Mouse (Mus musculus) CH12.LX (cell line): ENCODE results near the gene Mbl1. TPM values are rescaled to one million over a fixed set of nuclear protein-coding genes. Genes with fewer than 3 reads are reported as not detected.

Source experiments
- DNase-seq: peaks from one replicate; pipeline ENCODE4 v3.0.0-alpha.2; 2013; ENCODE audit errors: extremely low read depth
- H3K27ac ChIP-seq: 2 replicates; pipeline ENCODE4 v1.5.1; 2012; ENCODE audit warnings: low read depth, mild to moderate bottlenecking, control low read depth, moderate library complexity; ENCODE audit not compliant: insufficient read depth
- H3K27me3 ChIP-seq: replicated peaks from 2 replicates; pipeline ENCODE3; 2012; ENCODE audit warnings: inconsistent platforms
- H3K36me3 ChIP-seq, 2 experiments: replicated peaks in 1 of 2; 2 replicates each; pipeline versions ENCODE3 to v1.6.1; 2012; ENCODE audit warnings: inconsistent platforms in 1 of 2, low read length in 1 of 2, mild to moderate bottlenecking in 1 of 2, mixed read lengths in 1 of 2, moderate library complexity in 1 of 2; ENCODE audit not compliant: control insufficient read depth in 1 of 2, insufficient read depth in 1 of 2
- H3K4me1 ChIP-seq, 2 experiments: 2 replicates each; pipeline ENCODE4 v1.6.1; 2012; ENCODE audit warnings: inconsistent platforms in 1 of 2, moderate library complexity in 1 of 2; ENCODE audit not compliant: insufficient read depth in 2 of 2, control insufficient read depth in 1 of 2
- H3K4me2 ChIP-seq: 2 replicates; pipeline ENCODE4 v1.6.1; 2012; ENCODE audit warnings: low read depth, mild to moderate bottlenecking, control low read depth; ENCODE audit not compliant: poor library complexity, insufficient read depth, severe bottlenecking
- H3K4me3 ChIP-seq, 3 experiments: fragments of 150-350 bp in 1 of 3; sonication (generic) in 1 of 3; replicated peaks in 1 of 3; 2 replicates each; pipeline versions ENCODE3 to v1.5.1; 2011 to 2012; ENCODE audit warnings: low read depth in 2 of 3, low read length in 2 of 3, mild to moderate bottlenecking in 2 of 3, moderate library complexity in 2 of 3, control low read depth in 1 of 3, improper control_type of control experiment in 1 of 3, inconsistent platforms in 1 of 3, mixed read lengths in 1 of 3; ENCODE audit not compliant: poor library complexity in 1 of 3
- H3K79me2 ChIP-seq: replicated peaks from 2 replicates; pipeline ENCODE4 v1.6.1; 2012; ENCODE audit warnings: mild to moderate bottlenecking, moderate library complexity; ENCODE audit not compliant: control insufficient read depth, poor library complexity, insufficient read depth, severe bottlenecking; ENCODE audit errors: extremely low read depth
- H3K9ac ChIP-seq: 2 replicates; pipeline ENCODE4 v1.6.1; 2012; ENCODE audit warnings: low read depth, mild to moderate bottlenecking, control low read depth, moderate library complexity; ENCODE audit not compliant: insufficient read depth
- H3K9me3 ChIP-seq: replicated peaks from 2 replicates; pipeline ENCODE3; 2012; ENCODE audit warnings: low read length, inconsistent platforms, mixed read lengths
- BHLHE40 ChIP-seq: IDR thresholded peaks from 2 replicates; pipeline ENCODE4 v1.6.1; 2011; ENCODE audit warnings: mild to moderate bottlenecking, low read depth, low read length, improper control_type of control experiment
- CHD2 ChIP-seq: IDR thresholded peaks from 2 replicates; pipeline ENCODE4 v1.6.1; 2011; ENCODE audit warnings: low read length, improper control_type of control experiment
- CTCF ChIP-seq, 2 experiments: IDR thresholded peaks in 1 of 2; conservative IDR thresholded peaks in 1 of 2; 2 replicates each; pipeline ENCODE4 v1.5.1; 2011 to 2012; ENCODE audit warnings: low read depth in 2 of 2, low read length in 2 of 2, improper control_type of control experiment in 1 of 2, inconsistent platforms in 1 of 2, mild to moderate bottlenecking in 1 of 2, moderate library complexity in 1 of 2
- ELF1 ChIP-seq: IDR thresholded peaks from 2 replicates; pipeline ENCODE4 v1.6.1; 2014; ENCODE audit warnings: low read depth, mild to moderate bottlenecking, inconsistent platforms, low read length, improper control_type of control experiment
- EP300 ChIP-seq: IDR thresholded peaks from 2 replicates; pipeline ENCODE4 v1.6.1; 2011; ENCODE audit warnings: low read length, improper control_type of control experiment
- GABPA ChIP-seq: IDR thresholded peaks from 2 replicates; pipeline ENCODE4 v1.6.1; 2012; ENCODE audit warnings: low read depth, low read length, improper control_type of control experiment, inconsistent platforms; ENCODE audit not compliant: insufficient replicate concordance
- IRF4 ChIP-seq: IDR thresholded peaks from 2 replicates; pipeline ENCODE4 v1.6.1; 2014; ENCODE audit warnings: low read depth, mild to moderate bottlenecking, inconsistent platforms, low read length, improper control_type of control experiment
- JUND ChIP-seq: conservative IDR thresholded peaks from 2 replicates; pipeline ENCODE4 v1.6.1; 2011; ENCODE audit warnings: low read depth, low read length, improper control_type of control experiment
- KAT2A ChIP-seq: IDR thresholded peaks from 2 replicates; pipeline ENCODE4 v1.6.1; 2012; ENCODE audit warnings: low read length, improper control_type of control experiment, inconsistent platforms; ENCODE audit not compliant: insufficient replicate concordance
- MAFK ChIP-seq: IDR thresholded peaks from 2 replicates; pipeline ENCODE4 v1.6.1; 2011; ENCODE audit warnings: low read length, improper control_type of control experiment; ENCODE audit not compliant: insufficient replicate concordance
- MAX ChIP-seq: IDR thresholded peaks from 2 replicates; pipeline ENCODE4 v1.6.1; 2011; ENCODE audit warnings: low read length, improper control_type of control experiment
- MAZ ChIP-seq: IDR thresholded peaks from 2 replicates; pipeline ENCODE4 v1.6.1; 2012; ENCODE audit warnings: low read depth, mild to moderate bottlenecking, inconsistent platforms, low read length, improper control_type of control experiment, moderate library complexity
- MEF2A ChIP-seq: IDR thresholded peaks from 2 replicates; pipeline ENCODE4 v1.6.1; 2014; ENCODE audit warnings: low read depth, mild to moderate bottlenecking, inconsistent platforms, low read length, improper control_type of control experiment, borderline replicate concordance
- NELFE ChIP-seq: IDR thresholded peaks from 2 replicates; pipeline ENCODE4 v1.6.1; 2011; ENCODE audit warnings: low read depth, low read length, improper control_type of control experiment
- PAX5 ChIP-seq: IDR thresholded peaks from 2 replicates; pipeline ENCODE4 v1.6.1; 2012; ENCODE audit warnings: low read length, inconsistent platforms, mixed read lengths
- RAD21 ChIP-seq: IDR thresholded peaks from 2 replicates; pipeline ENCODE4 v1.6.1; 2011; ENCODE audit warnings: low read depth, mild to moderate bottlenecking, low read length, improper control_type of control experiment, moderate library complexity
- RCOR1 ChIP-seq: conservative IDR thresholded peaks from 2 replicates; pipeline ENCODE4 v1.6.1; 2012; ENCODE audit warnings: low read depth, mild to moderate bottlenecking, inconsistent platforms, low read length, improper control_type of control experiment
- SMC3 ChIP-seq: IDR thresholded peaks from 2 replicates; pipeline ENCODE4 v1.6.1; 2011; ENCODE audit warnings: low read depth, low read length, improper control_type of control experiment
- TBP ChIP-seq: conservative IDR thresholded peaks from 2 replicates; pipeline ENCODE4 v1.6.1; 2011; ENCODE audit warnings: low read depth, low read length, improper control_type of control experiment
- TCF12 ChIP-seq: IDR thresholded peaks from 2 replicates; pipeline ENCODE4 v1.6.1; 2014; ENCODE audit warnings: low read depth, mild to moderate bottlenecking, inconsistent platforms, low read length, improper control_type of control experiment
- USF1 ChIP-seq: IDR thresholded peaks from 2 replicates; pipeline ENCODE4 v1.6.1; 2014; ENCODE audit warnings: low read depth, mild to moderate bottlenecking, inconsistent platforms, low read length, improper control_type of control experiment
- USF2 ChIP-seq: conservative IDR thresholded peaks from 2 replicates; pipeline ENCODE4 v1.6.1; 2011; ENCODE audit warnings: low read depth, low read length, improper control_type of control experiment
- ZNF384 ChIP-seq: IDR thresholded peaks from 2 replicates; pipeline ENCODE4 v1.6.1; 2012; ENCODE audit warnings: low read depth, low read length, improper control_type of control experiment, inconsistent platforms
- dilution Hi-C: fragments of 300-500 bp; cut with MboI; formaldehyde crosslinking; loops from 2 replicates; pipeline ENCODE4 v1.14.3; 2020; ENCODE audit warnings: low sequenced_read_pairs; ENCODE audit not compliant: extremely low pct_unique_long_range_greater_than_20kb, extremely low pct_ligation_motif_present
- in situ Hi-C: fragments of 300-500 bp; cut with MboI; formaldehyde crosslinking; loops from 3 replicates; pipeline ENCODE4 v1.14.3; 2019; ENCODE audit warnings: low sequenced_read_pairs, low pct_ligation_motif_present, low pct_unique_long_range_greater_than_20kb, mixed read lengths
- polyA plus RNA-seq: library from polyadenylated mRNA; unstranded; fragments of >175 nt; gene quantifications from 2 replicates; pipeline ENCODE4 v1.2.1, GENCODE M21; 2012; ENCODE audit warnings: low read depth; ENCODE audit not compliant: insufficient read length
- total RNA-seq, 2 experiments: library from RNA; depleted of rRNA; stranded (reverse); fragments of 300-350 nt in 1 of 2; fragments of >200 nt in 1 of 2; gene quantifications; 2 replicates each; pipeline ENCODE4 v1.2.3; 2012 to 2014

The Mbl1 gene
- total RNA-seq (2012; rRNA removed) = not detected in 2 replicates
- total RNA-seq (2014; rRNA removed) = not detected in 2 replicates
- polyA plus RNA-seq = not detected in 2 replicates

DNA sequence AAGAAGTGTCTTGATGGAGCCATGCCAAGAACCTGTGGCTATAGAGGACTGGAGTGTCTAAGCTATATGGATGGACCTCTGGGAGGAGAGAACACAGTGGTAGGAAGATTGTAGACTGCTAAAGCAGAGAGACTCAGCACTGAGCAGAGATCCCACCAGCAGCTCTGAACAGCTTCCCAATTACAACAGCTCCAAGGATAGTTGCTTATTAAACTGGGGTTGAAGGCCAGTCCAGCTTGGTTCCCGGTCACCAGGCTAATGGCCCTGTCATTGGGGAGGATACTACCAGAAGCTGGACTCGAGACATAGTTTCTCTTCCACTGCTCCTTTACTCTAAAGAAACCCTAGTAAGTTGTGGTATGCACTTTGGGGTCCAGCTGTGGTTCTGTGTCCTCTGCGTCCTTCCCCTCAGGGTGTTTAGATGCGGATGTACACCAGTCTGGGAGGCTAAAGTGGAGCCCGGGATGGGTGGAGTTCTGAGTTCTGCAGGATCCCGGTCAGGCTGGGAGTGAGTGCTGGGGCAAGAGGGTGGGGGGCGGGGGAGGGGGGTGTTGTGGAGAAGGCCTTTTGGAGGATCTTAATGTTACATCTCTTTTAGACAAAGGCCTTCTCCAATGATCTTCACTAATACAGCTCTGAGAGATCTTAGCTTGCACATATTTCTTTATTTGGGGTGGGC is at the start of gene Mbl1:
TSS of gene Mbl1 (plus strand) at position 239 of the 679 bp plus-strand sequence.
- Histone ChIP-seq H3K36me3 (no peaks in the 10 kb centered on the region), H3K27ac (no peak within 1 kb of the TSS), H3K4me2 (no peak within 1 kb of the TSS), H3K79me2 (no peaks in the 10 kb centered on the region), H3K9ac (no peak within 1 kb of the TSS), H3K9me3 (no peaks in the 10 kb centered on the region), H3K27me3 (no peaks in the 10 kb centered on the region), H3K4me1 (no peaks in the 10 kb centered on the region), H3K4me3 (no peak within 1 kb of the TSS)
- no peak for DNase-seq
- TF ChIP-seq KAT2A = no peak
- no peak for TF ChIP-seq MEF2A
- TF ChIP-seq RAD21 = no peak
- TF ChIP-seq BHLHE40 = no peak
- no peak for TF ChIP-seq MAZ
- TF ChIP-seq CTCF (conservative IDR thresholded peaks at IDR 0.05 in 1 of 2, IDR thresholded peaks at IDR 0.05 in 1 of 2; ENCODE audit: low read depth in 2 of 2, low read length in 2 of 2) = no peak
- TF ChIP-seq TCF12 = no peak
- no peak for TF ChIP-seq USF2
- no peak for TF ChIP-seq MAX
- TF ChIP-seq IRF4 = no peak
- TF ChIP-seq CHD2 = no peak
- no peak for TF ChIP-seq RCOR1
- in situ Hi-C loops (no loop called here), dilution Hi-C loops (no loop called here)

DNA sequence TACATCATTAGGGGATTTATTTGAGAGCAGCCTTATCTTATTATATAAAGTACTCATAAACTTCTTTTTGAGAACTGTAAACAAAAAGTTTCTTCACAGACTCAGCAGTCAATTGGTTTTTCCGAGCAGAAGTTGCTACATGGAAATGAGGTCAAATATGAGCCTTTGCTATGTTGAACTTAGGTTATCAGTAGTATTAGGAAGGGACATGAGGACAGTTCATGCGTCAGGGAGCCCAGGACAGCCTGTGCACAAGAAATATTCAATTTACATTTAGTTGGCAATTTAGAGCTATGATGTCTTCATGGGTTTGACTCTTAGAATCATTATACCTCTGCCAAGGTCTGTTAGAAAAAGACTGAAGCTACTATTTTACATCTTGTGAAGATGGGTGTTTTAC is 49.0 kb upstream of the Mbl1 start:
- Histone ChIP-seq H3K27ac (no peak overlapping the region), H3K4me1 (no peaks in the 10 kb centered on the region), H3K4me2 (no peak overlapping the region), H3K79me2 (no peaks in the 10 kb centered on the region), H3K9me3 (no peaks in the 10 kb centered on the region), H3K4me3 (no peak overlapping the region), H3K36me3 (no peaks in the 10 kb centered on the region), H3K9ac (no peak overlapping the region), H3K27me3 (no peaks in the 10 kb centered on the region)
- DNase-seq = no peak
- TF ChIP-seq RCOR1 (no peak), USF2 (no peak), PAX5 (no peak), SMC3 (no peak), USF1 (no peak), KAT2A (no peak), NELFE (no peak), EP300 (no peak), ELF1 (no peak), ZNF384 (no peak), TBP (no peak), GABPA (no peak), MAFK (no peak), IRF4 (no peak), JUND (no peak)
- dilution Hi-C loops = no loop called here
- in situ Hi-C loops = no loop called here
